Mouse (Mus musculus) hindbrain, embryonic 13.5 days (tissue): ENCODE data around the gene Ap2a2. TPM values are rescaled to one million over a fixed set of nuclear protein-coding genes. Genes with fewer than 3 reads are reported as not detected.

Experiments used
- ATAC-seq: fragments of 200-750 bp; cut with Nextera tagmentation; 2 replicates; pipeline ENCODE4 v1.8.0; 2017; ENCODE audit warnings: moderate TSS enrichment; ENCODE audit not compliant: low FRiP score
- H3K27ac ChIP-seq: fragments of 300-500 bp; sonication (generic); 2 replicates; pipeline ENCODE4 v1.5.1; 2015; ENCODE audit warnings: inconsistent platforms, mild to moderate bottlenecking, moderate library complexity
- H3K27me3 ChIP-seq: fragments of 300-500 bp; sonication (generic); 2 replicates; pipeline ENCODE4 v1.6.1; 2015; ENCODE audit warnings: mild to moderate bottlenecking, inconsistent platforms
- H3K36me3 ChIP-seq: fragments of 300-500 bp; sonication (generic); 2 replicates; pipeline ENCODE4 v1.6.1; 2015; ENCODE audit warnings: mild to moderate bottlenecking, inconsistent platforms
- H3K4me1 ChIP-seq: fragments of 300-500 bp; sonication (generic); replicated peaks from 2 replicates; pipeline ENCODE4 v1.6.1; 2015; ENCODE audit warnings: inconsistent platforms
- H3K4me2 ChIP-seq: fragments of 300-500 bp; sonication (generic); 2 replicates; pipeline ENCODE4 v1.6.1; 2015; ENCODE audit warnings: inconsistent platforms, mild to moderate bottlenecking, moderate library complexity
- H3K4me3 ChIP-seq: fragments of 300-500 bp; sonication (generic); 2 replicates; pipeline ENCODE4 v1.5.1; 2015; ENCODE audit warnings: mild to moderate bottlenecking, inconsistent platforms
- H3K9ac ChIP-seq: fragments of 300-500 bp; sonication (generic); 2 replicates; pipeline ENCODE4 v1.6.1; 2015; ENCODE audit warnings: mild to moderate bottlenecking, inconsistent platforms
- H3K9me3 ChIP-seq: fragments of 300-500 bp; sonication (generic); 2 replicates; pipeline ENCODE4 v1.6.1; 2016; ENCODE audit warnings: inconsistent platforms
- WGBS: fragments of 180-500 bp; shearing (Covaris S2); methylation state at CpG from one replicate; pipeline ENCODE4 v1.1.7; 2015; 5-methylcytosine and 5-hydroxymethylcytosine counted together
- polyA plus RNA-seq: library from polyadenylated mRNA; unstranded; fragments of >200 nt; fragmentation: Nextera tagmentation; extraction: Ambion mirVana; gene quantifications from 2 replicates; pipeline ENCODE4 v1.2.1, GENCODE M21; 2015

Gene Ap2a2
- polyA plus RNA-seq, 1 experiment from 2014 or later = 105 TPM

GRCm38 (mm10) chr7:141562421-141562851 lies 463 bp downstream of the Ap2a2 start:
- peak overlapping the region; percentile 97 for H3K4me3 ChIP-seq
- H3K4me2 ChIP-seq = peak overlapping the region; percentile 86
- no peaks in the 10 kb centered on the region for H3K9me3 ChIP-seq
- peaks cover 5% of the 10 kb centered on the region for H3K36me3 ChIP-seq
- peaks cover 38% of the 10 kb centered on the region for H3K4me1 ChIP-seq
- H3K27me3 ChIP-seq = 0 out of 2 replicates have a peak, but pooled peaks cover 3% of the 10 kb centered on the region
- peak; percentile 73 for ATAC-seq
- WGBS = under 1% methylated on average over 33 of the region's 33 CpGs
- H3K9ac ChIP-seq = peak overlapping the region; percentile 97
- H3K27ac ChIP-seq = peak overlapping the region; percentile 94

GRCm38 (mm10) chr7:141562852-141563427 lies 967 bp downstream of the Ap2a2 start:
- 0 out of 2 replicates have a peak, but pooled peaks cover 3% of the 10 kb centered on the region for H3K27me3 ChIP-seq
- peak overlapping the region; percentile 86 for H3K4me2 ChIP-seq
- WGBS = 1% methylated on average over 21 of the region's 21 CpGs
- peak overlapping the region; percentile 97 for H3K4me3 ChIP-seq
- no peaks in the 10 kb centered on the region for H3K9me3 ChIP-seq
- H3K36me3 ChIP-seq = peaks cover 5% of the 10 kb centered on the region
- peak overlapping the region; percentile 94 for H3K27ac ChIP-seq
- ATAC-seq = peak; percentile 33
- peaks cover 41% of the 10 kb centered on the region for H3K4me1 ChIP-seq
- H3K9ac ChIP-seq = peak overlapping the region; percentile 97

DNA sequence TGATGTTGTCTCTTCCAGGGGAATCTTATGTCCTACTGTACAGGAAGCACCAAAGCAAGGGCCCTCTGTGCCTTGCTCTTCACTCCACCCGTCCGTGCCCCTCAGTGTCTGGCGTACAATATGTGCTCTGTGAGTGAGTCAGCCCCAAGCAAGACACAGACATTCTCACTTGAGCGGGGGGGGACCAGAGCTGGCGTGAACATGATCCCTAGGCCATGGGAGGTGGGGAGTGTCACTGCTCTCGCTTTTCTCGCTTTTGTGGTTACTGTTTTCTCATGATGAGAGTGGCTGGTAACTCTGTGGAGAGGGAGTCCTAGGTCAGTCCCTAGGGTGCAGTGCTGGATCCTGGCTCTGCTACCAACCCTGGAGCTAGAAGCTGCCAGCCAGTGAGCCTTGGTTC lies 2.6 kb downstream of the Ap2a2 start:
- no peak overlapping the region for H3K4me3 ChIP-seq
- peaks cover 54% of the 10 kb centered on the region for H3K4me1 ChIP-seq
- 0 out of 2 replicates have a peak, but pooled peaks cover 3% of the 10 kb centered on the region for H3K27me3 ChIP-seq
- H3K36me3 ChIP-seq = peaks cover 5% of the 10 kb centered on the region
- no peak overlapping the region for H3K27ac ChIP-seq
- H3K4me2 ChIP-seq = peak overlapping the region; percentile 86; the same call in 1 of the 2 replicates
- H3K9ac ChIP-seq = peak overlapping the region; percentile 15; the same call in 1 of the 2 replicates
- 77% methylated on average over 7 of the region's 7 CpGs for WGBS
- ATAC-seq = no peak
- no peaks in the 10 kb centered on the region for H3K9me3 ChIP-seq

- 0 out of 2 replicates have a peak overlapping the region, but pooled peaks have one; percentile 35 for H3K27ac ChIP-seq
- H3K4me3 ChIP-seq = no peak overlapping the region
- H3K4me1 ChIP-seq = peaks cover 49% of the 10 kb centered on the region
- 82% methylated on average over 7 of the region's 7 CpGs for WGBS
- no peaks in the 10 kb centered on the region for H3K9me3 ChIP-seq
- no peak overlapping the region for H3K4me2 ChIP-seq
- peaks cover 5% of the 10 kb centered on the region for H3K36me3 ChIP-seq
- no peak overlapping the region for H3K9ac ChIP-seq
- no peak for ATAC-seq
- no peaks in the 10 kb centered on the region for H3K27me3 ChIP-seq
Measured at GRCm38 (mm10) chr7:141566587-141566986, 4.6 kb downstream of the Ap2a2 start.

GRCm38 (mm10) chr7:141569283-141569803 lies 7.4 kb downstream of the Ap2a2 start:
- H3K27ac ChIP-seq = no peak overlapping the region
- H3K36me3 ChIP-seq = peaks cover 5% of the 10 kb centered on the region
- ATAC-seq = no peak
- H3K9ac ChIP-seq = peak overlapping the region; percentile 19; the same call in 1 of the 2 replicates
- H3K4me2 ChIP-seq = no peak overlapping the region
- H3K4me1 ChIP-seq = peaks cover 34% of the 10 kb centered on the region
- no peaks in the 10 kb centered on the region for H3K9me3 ChIP-seq
- no peak overlapping the region for H3K4me3 ChIP-seq
- WGBS = 89% methylated on average over 9 of the region's 9 CpGs
- no peaks in the 10 kb centered on the region for H3K27me3 ChIP-seq

DNA sequence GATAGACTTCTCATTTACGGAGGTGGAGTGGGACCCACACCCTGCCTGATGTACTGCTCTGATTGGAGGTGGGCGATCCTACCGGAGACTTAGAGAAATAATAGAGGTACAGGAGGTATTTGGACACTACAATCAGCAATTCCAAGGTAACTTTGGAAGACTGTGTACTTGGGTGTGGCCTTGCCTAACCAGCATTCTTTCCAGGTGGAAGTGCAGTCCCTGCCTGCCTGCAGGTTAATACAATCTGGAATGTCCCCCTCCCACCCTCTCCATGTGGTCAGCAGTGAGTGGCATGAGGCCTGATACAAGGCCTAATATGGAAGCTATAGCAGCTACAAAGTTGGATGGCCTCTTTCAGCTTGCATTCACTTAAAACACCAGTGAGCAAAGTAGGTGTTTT lies 7.9 kb downstream of the Ap2a2 start:
- Histone ChIP-seq H3K9me3 (no peaks in the 10 kb centered on the region), H3K27ac (no peak overlapping the region), H3K4me1 (peaks cover 28% of the 10 kb centered on the region), H3K27me3 (no peaks in the 10 kb centered on the region), H3K36me3 (peaks cover 5% of the 10 kb centered on the region), H3K4me2 (no peak overlapping the region), H3K4me3 (no peak overlapping the region), H3K9ac (no peak overlapping the region)
- WGBS = 99% methylated on average over 3 of the region's 3 CpGs
- ATAC-seq = no peak

GRCm38 (mm10) chr7:141570625-141571295 lies 8.8 kb downstream of the Ap2a2 start:
- no peak for ATAC-seq
- Histone ChIP-seq H3K27ac (no peak overlapping the region), H3K4me2 (no peak overlapping the region), H3K4me3 (no peak overlapping the region), H3K9ac (no peak overlapping the region), H3K36me3 (no peaks in the 10 kb centered on the region), H3K4me1 (peaks cover 27% of the 10 kb centered on the region), H3K9me3 (no peaks in the 10 kb centered on the region), H3K27me3 (no peaks in the 10 kb centered on the region)
- 65% methylated on average over 4 of the region's 4 CpGs for WGBS

DNA sequence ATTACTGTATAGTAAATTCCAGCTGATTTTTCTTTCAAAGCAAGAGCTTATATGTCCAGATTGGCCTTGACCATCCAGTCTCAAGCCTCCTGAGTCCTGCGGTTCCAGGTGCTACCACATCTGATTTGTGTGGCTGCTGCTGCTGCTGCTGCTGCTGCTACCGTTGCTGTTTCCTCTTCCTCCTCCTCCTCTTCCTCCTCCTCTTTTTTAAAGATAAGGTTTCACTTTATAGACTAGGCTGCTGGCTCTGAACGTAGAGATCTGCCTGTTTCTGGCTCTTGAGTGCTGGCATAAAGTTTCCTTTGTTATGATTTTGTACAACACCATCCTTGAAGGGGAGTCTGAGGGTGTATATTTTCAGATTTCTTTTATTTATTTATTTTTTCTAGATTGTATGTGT lies 12.1 kb downstream of the Ap2a2 start:
- WGBS = 87% methylated on average over 3 of the region's 3 CpGs

GRCm38 (mm10) chr7:141575481-141575880 lies 13.5 kb downstream of the Ap2a2 start:
- H3K4me2 ChIP-seq = no peak overlapping the region
- H3K9ac ChIP-seq = no peak overlapping the region
- H3K36me3 ChIP-seq = no peaks in the 10 kb centered on the region
- H3K27ac ChIP-seq = no peak overlapping the region
- H3K4me1 ChIP-seq = no peaks in the 10 kb centered on the region
- ATAC-seq = no peak
- H3K9me3 ChIP-seq = no peaks in the 10 kb centered on the region
- H3K4me3 ChIP-seq = no peak overlapping the region
- no peaks in the 10 kb centered on the region for H3K27me3 ChIP-seq
- 86% methylated on average over 3 of the region's 3 CpGs for WGBS

More for the DNA sequence above, 12.1 kb downstream of the Ap2a2 start:
- H3K36me3 ChIP-seq = no peaks in the 10 kb centered on the region
- ATAC-seq = no peak
- H3K4me3 ChIP-seq = no peak overlapping the region
- no peak overlapping the region for H3K4me2 ChIP-seq
- no peak overlapping the region for H3K9ac ChIP-seq
- H3K27me3 ChIP-seq = no peaks in the 10 kb centered on the region
- no peak overlapping the region for H3K27ac ChIP-seq
- peaks cover 3% of the 10 kb centered on the region; the same call in 1 of the 2 replicates for H3K4me1 ChIP-seq
- no peaks in the 10 kb centered on the region for H3K9me3 ChIP-seq

DNA sequence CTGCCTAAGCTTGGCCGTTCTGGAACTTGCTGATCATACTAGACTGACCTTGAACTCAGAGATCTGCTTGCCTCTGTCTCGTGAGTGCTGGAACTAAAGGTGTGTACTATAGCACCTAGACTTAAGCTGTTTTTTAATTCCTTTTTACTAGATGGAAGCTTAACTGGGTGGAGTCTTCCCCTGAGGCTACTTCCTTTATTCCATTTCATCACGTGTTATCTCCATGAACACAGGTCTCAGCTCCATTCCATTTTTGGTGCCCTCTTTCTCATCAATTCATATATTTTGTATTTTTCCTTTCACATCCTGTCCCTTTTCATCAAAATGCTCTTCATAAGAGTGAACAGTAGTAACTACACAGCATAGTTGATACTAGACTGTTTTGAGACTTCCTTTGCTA lies 15.8 kb downstream of the Ap2a2 start:
- no peak overlapping the region for H3K4me2 ChIP-seq
- no peak overlapping the region for H3K9ac ChIP-seq
- H3K9me3 ChIP-seq = no peaks in the 10 kb centered on the region
- no peaks in the 10 kb centered on the region for H3K36me3 ChIP-seq
- no peaks in the 10 kb centered on the region for H3K27me3 ChIP-seq
- ATAC-seq = no peak
- 91% methylated on average over 3 of the region's 3 CpGs for WGBS
- no peak overlapping the region for H3K4me3 ChIP-seq
- H3K27ac ChIP-seq = no peak overlapping the region
- H3K4me1 ChIP-seq = no peaks in the 10 kb centered on the region

DNA sequence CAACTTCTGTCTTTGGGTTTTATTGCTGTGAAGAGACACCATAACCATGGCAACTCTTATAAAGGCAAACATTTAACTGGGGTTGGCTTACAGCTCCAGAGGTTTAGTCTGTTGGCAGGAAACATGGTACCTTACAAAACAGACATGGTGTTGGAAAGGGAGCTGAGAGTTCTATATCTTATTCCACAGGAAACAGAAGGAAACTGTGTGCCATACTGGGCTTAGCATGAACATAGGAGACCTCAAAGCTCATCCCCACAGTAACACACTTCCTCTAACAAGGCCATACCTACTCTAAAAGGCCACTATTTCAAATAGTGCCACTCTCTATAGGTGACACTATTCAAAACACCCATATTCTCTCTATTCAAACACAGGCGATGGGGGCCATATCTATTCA lies 16.5 kb downstream of the Ap2a2 start:
- no peaks in the 10 kb centered on the region for H3K36me3 ChIP-seq
- no peaks in the 10 kb centered on the region for H3K27me3 ChIP-seq
- no peaks in the 10 kb centered on the region for H3K4me1 ChIP-seq
- H3K9me3 ChIP-seq = no peaks in the 10 kb centered on the region
- no peak overlapping the region for H3K4me2 ChIP-seq
- WGBS = 90% methylated on average over 1 of the region's 1 CpGs
- no peak overlapping the region for H3K27ac ChIP-seq
- no peak overlapping the region for H3K9ac ChIP-seq
- H3K4me3 ChIP-seq = no peak overlapping the region
- ATAC-seq = no peak

GRCm38 (mm10) chr7:141578943-141579342 lies 17.0 kb downstream of the Ap2a2 start:
- Histone ChIP-seq H3K4me1 (no peaks in the 10 kb centered on the region), H3K36me3 (no peaks in the 10 kb centered on the region)
- WGBS = 98% methylated on average over 2 of the region's 2 CpGs

More at GRCm38 (mm10) chr7:141578943-141579342, 17.0 kb downstream of the Ap2a2 start:
- H3K27ac ChIP-seq = no peak overlapping the region
- no peaks in the 10 kb centered on the region for H3K9me3 ChIP-seq
- H3K27me3 ChIP-seq = no peaks in the 10 kb centered on the region
- H3K4me2 ChIP-seq = no peak overlapping the region
- ATAC-seq = no peak
- no peak overlapping the region for H3K4me3 ChIP-seq
- no peak overlapping the region for H3K9ac ChIP-seq
